Mouse (Mus musculus) CD4-positive, CD25-positive, alpha-beta regulatory T cell (primary cell): ENCODE results near the gene Med22. TPM values are rescaled to one million over a fixed set of nuclear protein-coding genes. Genes with fewer than 3 reads are reported as not detected.

ENCODE experiments used
- polyA plus RNA-seq: library from polyadenylated mRNA; unstranded; fragments of 100-300 nt; shearing (Covaris generic); gene quantifications from one replicate; pipeline ENCODE4 v1.2.1, GENCODE M21; 2017

Gene Med22
- polyA plus RNA-seq = 29.2 TPM

GRCm38 (mm10) chr2:26910124-26910993 is at the start of gene Med22, which contains the start of gene Rpl7a:
Gene Med22 (minus strand): TSS chr2:26910677.
Gene Rpl7a (plus strand): TSS chr2:26910764.

GRCm38 (mm10) chr2:26933304-26934055 is 23.0 kb upstream of the Med22 start, which contains the start of the genes Surf4 and Stkld1:
Gene Surf4 (minus strand): TSS chr2:26933928.
Gene Stkld1 (plus strand): TSS chr2:26934047.

GRCm38 (mm10) chr2:26915927-26916728 is 5.7 kb upstream of the Med22 start, which contains the start of the genes Surf2 and Surf1:
Gene Surf2 (plus strand): TSS chr2:26916367.
Gene Surf1 (minus strand): TSS chr2:26916530.

GRCm38 (mm10) chr2:26902467-26903220 is 7.8 kb downstream of the Med22 start, which contains the start of gene Surf6:
Gene Surf6 (minus strand): TSS chr2:26902879.

GRCm38 (mm10) chr2:26864879-26865278 is 45.6 kb downstream of the Med22 start, which contains the start of gene Abo:
Gene Abo (minus strand): TSS chr2:26864979.

Other genes with a start within 250 kb of the Med22 start
- 0.93 TPM for gene Lcn4, start 239.4 kb downstream of the Med22 start, polyA plus RNA-seq
- gene Abo, start 45.7 kb downstream of the Med22 start, polyA plus RNA-seq = not detected
- 41.9 TPM for gene Surf6, start 7.8 kb downstream of the Med22 start, polyA plus RNA-seq
- 243 TPM for gene Rpl7a, start 87 bp upstream of the Med22 start, polyA plus RNA-seq
- gene Surf2, start 5.7 kb upstream of the Med22 start, polyA plus RNA-seq = 74.5 TPM
- 98.5 TPM for gene Surf1, start 5.9 kb upstream of the Med22 start, polyA plus RNA-seq
- 157 TPM for gene Surf4, start 23.3 kb upstream of the Med22 start, polyA plus RNA-seq
- 0.37 TPM for gene Stkld1, start 23.4 kb upstream of the Med22 start, polyA plus RNA-seq
- gene Rexo4, start 53.7 kb upstream of the Med22 start, polyA plus RNA-seq = 75.0 TPM
- gene Adamts13, start 62.7 kb upstream of the Med22 start, polyA plus RNA-seq = 0.07 TPM
- gene Cacfd1, start 99.2 kb upstream of the Med22 start, polyA plus RNA-seq = 37.7 TPM
- 0.95 TPM for gene Slc2a6, start 117.3 kb upstream of the Med22 start, polyA plus RNA-seq
- gene Mymk, start 161.5 kb upstream of the Med22 start, polyA plus RNA-seq = not detected
- gene Adamtsl2, start 168.7 kb upstream of the Med22 start, polyA plus RNA-seq = 0.74 TPM
- gene Fam163b, start 231.8 kb upstream of the Med22 start, polyA plus RNA-seq = 0.55 TPM